Mouse (Mus musculus): ENCODE data around the gene Lmod1.

- TF ChIP-seq CTCF (IDR thresholded peaks at IDR 0.05; ENCODE audit: borderline replicate concordance, extremely low read depth, insufficient read depth, insufficient read length) (no peak), POLR2A (IDR thresholded peaks at IDR 0.05; ENCODE audit: borderline replicate concordance, extremely low read depth, insufficient read depth, insufficient read length, poor library complexity, severe bottlenecking) (no peak)
Measured at GRCm38 (mm10) chr1:135412130-135412529, 87.5 kb downstream of the Lmod1 start.
